Mouse (Mus musculus) kidney, postnatal 14 days (tissue): ENCODE data around the gene Hapln2.

Experiments
- DNase-seq: peaks from one replicate; pipeline ENCODE4 v3.0.0; 2022; ENCODE audit warnings: mixed read lengths

Gene Hapln2

GRCm38 (mm10) chr3:88027434-88028186 lies at the start of gene Hapln2:
Gene Hapln2, minus strand, starts transcription at chr3:88027583.
- no peak for DNase-seq

- DNase-seq, result no peak
Observed at GRCm38 (mm10) chr3:88074766-88075165, 47.4 kb upstream of the Hapln2 start.

GRCm38 (mm10) chr3:88074351-88074750 lies 47.0 kb upstream of the Hapln2 start:
- DNase-seq, result no peak

GRCm38 (mm10) chr3:88073631-88074030 lies 46.2 kb upstream of the Hapln2 start:
- no peak for DNase-seq

- peak; percentile 89 for DNase-seq
Observed at GRCm38 (mm10) chr3:88071783-88072182, 44.4 kb upstream of the Hapln2 start.

GRCm38 (mm10) chr3:88068386-88068785 lies 41.0 kb upstream of the Hapln2 start:
- DNase-seq, result peak; percentile 13

- peak; percentile 92 for DNase-seq
Observed at GRCm38 (mm10) chr3:88057902-88058696, 30.7 kb upstream of the Hapln2 start, which contains the start of gene Naxe. Gene Naxe, minus strand, starts transcription at chr3:88058495.

GRCm38 (mm10) chr3:88057030-88057429 lies 29.6 kb upstream of the Hapln2 start:
- DNase-seq, result no peak

- no peak for DNase-seq
Observed at GRCm38 (mm10) chr3:88049532-88049931, 22.1 kb upstream of the Hapln2 start.

- peak; percentile 94 for DNase-seq
Observed at GRCm38 (mm10) chr3:88042661-88043421, 15.5 kb upstream of the Hapln2 start, which contains the start of gene Gpatch4. Gene Gpatch4, plus strand, starts transcription at chr3:88043108.

GRCm38 (mm10) chr3:88035561-88036293 lies 8.3 kb upstream of the Hapln2 start:
- DNase-seq, result no peak

- DNase-seq, result no peak
Observed at GRCm38 (mm10) chr3:88033506-88033905, 6.1 kb upstream of the Hapln2 start.

- peak; percentile 72 for DNase-seq
Observed at GRCm38 (mm10) chr3:88030608-88031395, 3.4 kb upstream of the Hapln2 start.

GRCm38 (mm10) chr3:88026823-88027222 lies 560 bp downstream of the Hapln2 start:
- DNase-seq, result no peak

GRCm38 (mm10) chr3:88023192-88024074 lies 4.0 kb downstream of the Hapln2 start:
- DNase-seq, result no peak

GRCm38 (mm10) chr3:88022322-88023191 lies 4.8 kb downstream of the Hapln2 start:
- peak; percentile 96 for DNase-seq

GRCm38 (mm10) chr3:88010634-88011265 lies 16.6 kb downstream of the Hapln2 start:
- DNase-seq, result peak; percentile 31

- DNase-seq, result no peak
Observed at GRCm38 (mm10) chr3:88005822-88006786, 21.3 kb downstream of the Hapln2 start.
